Mouse (Mus musculus): ENCODE data around the gene Zswim3. TPM values are rescaled to one million over a fixed set of nuclear protein-coding genes. Genes with fewer than 3 reads are reported as not detected.

The Zswim3 gene
- total RNA-seq, 1 experiment = 7.0 TPM

GRCm38 (mm10) chr2:164823969-164824368 is 19.1 kb downstream of the Zswim3 start:
- peak overlapping the region; percentile 86 to 98 for H3K4me3 ChIP-seq (ENCODE audit: insufficient read depth in 1 of 2, low read depth in 1 of 2, low read length in 2 of 2, poor library complexity in 1 of 2, severe bottlenecking in 1 of 2)
- H3K9ac ChIP-seq (ENCODE audit: insufficient read depth, low read depth, low read length, poor library complexity, severe bottlenecking) = peak overlapping the region; percentile 25; the same call in 1 of the 2 replicates
- DNase-seq (ENCODE audit: low read depth, low spot score) = peak; percentile 89
- no peaks in the 10 kb centered on the region for H3K9me3 ChIP-seq (ENCODE audit: control insufficient read depth, insufficient read depth, low read depth, low read length)
- in situ Hi-C loops (cut with MboI; ENCODE audit: low sequenced_read_pairs in 2 of 2, unreplicated experiment in 2 of 2) = no loop called here
- peaks cover 50% of the 10 kb centered on the region for H3K36me3 ChIP-seq (ENCODE audit: control insufficient read depth, insufficient read depth, low read length, poor library complexity, severe bottlenecking)
- peak overlapping the region; percentile 99 for H3K27ac ChIP-seq (ENCODE audit: insufficient read depth, low read depth, low read length, poor library complexity, severe bottlenecking)
- TF ChIP-seq CHD2 (IDR thresholded peaks at IDR 0.05; ENCODE audit: low read depth, low read length) (peak; percentile 55; the same call in 1 of the 2 replicates), ZNF384 (IDR thresholded peaks at IDR 0.05; ENCODE audit: low read depth, low read length) (peak; percentile 90), ZC3H11A (IDR thresholded peaks at IDR 0.05; ENCODE audit: borderline replicate concordance, low read depth, low read length) (no peak), MAFK (IDR thresholded peaks at IDR 0.05; ENCODE audit: insufficient read depth, low read depth, low read length) (no peak), HCFC1 (IDR thresholded peaks at IDR 0.05; ENCODE audit: borderline replicate concordance, insufficient read depth, low read length) (no peak)
- H3K4me1 ChIP-seq (ENCODE audit: control insufficient read depth in 2 of 2, insufficient read depth in 2 of 2, low read length in 2 of 2, poor library complexity in 1 of 2) = peaks cover 6 to 41% of the 10 kb centered on the region in 2 experiments; a peak in 3 of 4 replicates

- peaks cover 6 to 38% of the 10 kb centered on the region in 2 experiments; a peak in 3 of 4 replicates for H3K4me1 ChIP-seq (ENCODE audit: control insufficient read depth in 2 of 2, insufficient read depth in 2 of 2, low read length in 2 of 2, poor library complexity in 1 of 2)
- H3K4me3 ChIP-seq (ENCODE audit: insufficient read depth in 1 of 2, low read depth in 1 of 2, low read length in 2 of 2, poor library complexity in 1 of 2, severe bottlenecking in 1 of 2) = peak overlapping the region; percentile 37 to 98
- peak overlapping the region; percentile 48 for H3K9ac ChIP-seq (ENCODE audit: insufficient read depth, low read depth, low read length, poor library complexity, severe bottlenecking)
- DNase-seq (ENCODE audit: low read depth, low spot score) = no peak
- no peaks in the 10 kb centered on the region for H3K9me3 ChIP-seq (ENCODE audit: control insufficient read depth, insufficient read depth, low read depth, low read length)
- peaks cover 43% of the 10 kb centered on the region for H3K36me3 ChIP-seq (ENCODE audit: control insufficient read depth, insufficient read depth, low read length, poor library complexity, severe bottlenecking)
- in situ Hi-C loops (cut with MboI; ENCODE audit: low sequenced_read_pairs in 2 of 2, unreplicated experiment in 2 of 2) = no loop called here
- H3K27ac ChIP-seq (ENCODE audit: insufficient read depth, low read depth, low read length, poor library complexity, severe bottlenecking) = no peak overlapping the region
- no peak for TF ChIP-seq ZNF384 (IDR thresholded peaks at IDR 0.05; ENCODE audit: low read depth, low read length)
- TF ChIP-seq ZC3H11A (IDR thresholded peaks at IDR 0.05; ENCODE audit: borderline replicate concordance, low read depth, low read length) = no peak
- TF ChIP-seq HCFC1 (IDR thresholded peaks at IDR 0.05; ENCODE audit: borderline replicate concordance, insufficient read depth, low read length) = no peak
Observed at GRCm38 (mm10) chr2:164825521-164825920, 20.6 kb downstream of the Zswim3 start.

DNA sequence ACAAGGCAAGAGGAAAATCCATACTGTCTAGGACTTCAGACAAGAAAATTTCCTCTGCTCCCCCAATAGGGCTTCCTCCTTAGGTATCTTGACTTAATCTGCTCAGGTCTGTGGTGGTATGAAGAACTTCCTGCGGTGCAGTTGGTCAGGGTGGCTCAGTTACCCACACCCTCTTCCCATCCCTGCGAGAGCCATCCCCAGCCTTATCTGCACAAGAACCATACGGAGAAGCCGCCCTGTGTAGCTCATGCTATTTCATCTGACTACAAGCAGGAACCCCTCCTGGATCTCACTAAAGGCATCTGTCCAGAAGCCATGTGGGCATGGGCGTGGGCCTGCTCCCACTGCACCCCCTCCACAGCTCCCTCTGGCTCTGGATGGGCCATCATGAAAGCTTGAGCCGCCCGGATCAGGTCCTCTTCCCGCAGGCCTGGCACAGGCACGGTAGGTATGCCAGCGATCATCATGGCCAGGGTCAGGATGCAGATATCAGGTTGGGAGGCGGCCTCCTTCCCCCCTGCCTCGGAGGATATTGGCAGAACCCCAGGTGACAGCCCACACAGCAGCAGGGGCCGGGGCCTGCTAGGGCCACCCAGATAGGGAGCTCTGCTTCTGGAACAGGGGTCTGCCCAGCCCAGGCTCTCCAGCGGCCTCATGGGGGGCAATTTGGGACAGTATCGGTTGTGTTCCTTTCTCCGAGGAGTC is 22.4 kb downstream of the Zswim3 start:
- peaks cover 39% of the 10 kb centered on the region for H3K36me3 ChIP-seq (ENCODE audit: control insufficient read depth, insufficient read depth, low read length, poor library complexity, severe bottlenecking)
- peaks cover 6 to 29% of the 10 kb centered on the region in 2 experiments; a peak in 3 of 4 replicates for H3K4me1 ChIP-seq (ENCODE audit: control insufficient read depth in 2 of 2, insufficient read depth in 2 of 2, low read length in 2 of 2, poor library complexity in 1 of 2)
- no peaks in the 10 kb centered on the region for H3K9me3 ChIP-seq (ENCODE audit: control insufficient read depth, insufficient read depth, low read depth, low read length)
- no peak for DNase-seq (ENCODE audit: low read depth, low spot score)
- no peak overlapping the region; the same call in 1 of the 2 replicates for H3K27ac ChIP-seq (ENCODE audit: insufficient read depth, low read depth, low read length, poor library complexity, severe bottlenecking)
- TF ChIP-seq ZNF384 (IDR thresholded peaks at IDR 0.05; ENCODE audit: low read depth, low read length) = no peak
- TF ChIP-seq HCFC1 (IDR thresholded peaks at IDR 0.05; ENCODE audit: borderline replicate concordance, insufficient read depth, low read length) = no peak
- TF ChIP-seq CHD2 (IDR thresholded peaks at IDR 0.05; ENCODE audit: low read depth, low read length) = no peak
- in situ Hi-C loops (cut with MboI; ENCODE audit: low sequenced_read_pairs in 2 of 2, unreplicated experiment in 2 of 2) = no loop called here
- H3K4me3 ChIP-seq (ENCODE audit: insufficient read depth in 1 of 2, low read depth in 1 of 2, low read length in 2 of 2, poor library complexity in 1 of 2, severe bottlenecking in 1 of 2) = peak overlapping the region in 1 of 2 experiments; percentile 21; a peak in 1 of 4 replicates
- H3K9ac ChIP-seq (ENCODE audit: insufficient read depth, low read depth, low read length, poor library complexity, severe bottlenecking) = peak overlapping the region; percentile 33

DNA sequence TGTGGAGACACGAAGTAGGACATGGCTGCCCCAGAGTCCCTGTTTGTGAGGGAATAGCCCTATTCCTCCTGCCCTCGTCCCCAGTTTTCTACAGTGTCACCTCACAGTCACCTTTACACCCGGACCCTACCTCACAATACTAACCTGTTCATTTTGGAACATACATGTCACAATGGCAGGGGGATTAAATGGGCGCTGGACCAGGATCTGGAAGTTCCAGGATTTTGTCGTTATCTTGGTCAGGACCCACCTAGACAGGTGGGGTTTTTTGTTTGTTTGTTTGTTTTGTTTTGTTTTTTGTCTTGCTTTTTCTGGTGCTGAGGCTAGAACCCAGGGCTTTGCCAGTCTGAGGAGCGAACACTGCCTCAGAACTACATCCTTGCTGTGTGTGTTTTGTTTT is 23.5 kb downstream of the Zswim3 start, which contains the start of gene Spata25:
Spata25 (minus strand) TSS at position 101 of the 400 bp plus-strand sequence.
- in situ Hi-C loops (cut with MboI; ENCODE audit: low sequenced_read_pairs in 2 of 2, unreplicated experiment in 2 of 2) = no loop called here
- H3K27ac ChIP-seq (ENCODE audit: insufficient read depth, low read depth, low read length, poor library complexity, severe bottlenecking) = peak within 1 kb of the TSS; percentile 54
- H3K36me3 ChIP-seq (ENCODE audit: control insufficient read depth, insufficient read depth, low read length, poor library complexity, severe bottlenecking) = peaks cover 39% of the 10 kb centered on the region
- no peak for TF ChIP-seq MAFK (IDR thresholded peaks at IDR 0.05; ENCODE audit: insufficient read depth, low read depth, low read length)
- TF ChIP-seq CHD2 (IDR thresholded peaks at IDR 0.05; ENCODE audit: low read depth, low read length) = no peak
- TF ChIP-seq ZC3H11A (IDR thresholded peaks at IDR 0.05; ENCODE audit: borderline replicate concordance, low read depth, low read length) = no peak
- no peak for TF ChIP-seq ZNF384 (IDR thresholded peaks at IDR 0.05; ENCODE audit: low read depth, low read length)
- TF ChIP-seq HCFC1 (IDR thresholded peaks at IDR 0.05; ENCODE audit: borderline replicate concordance, insufficient read depth, low read length) = no peak
- H3K4me1 ChIP-seq (ENCODE audit: control insufficient read depth in 2 of 2, insufficient read depth in 2 of 2, low read length in 2 of 2, poor library complexity in 1 of 2) = peaks cover 6 to 29% of the 10 kb centered on the region in 2 experiments; a peak in 3 of 4 replicates
- peak within 1 kb of the TSS; percentile 33 for H3K9ac ChIP-seq (ENCODE audit: insufficient read depth, low read depth, low read length, poor library complexity, severe bottlenecking)
- peak within 1 kb of the TSS in 1 of 2 experiments; percentile 21; a peak in 1 of 4 replicates for H3K4me3 ChIP-seq (ENCODE audit: insufficient read depth in 1 of 2, low read depth in 1 of 2, low read length in 2 of 2, poor library complexity in 1 of 2, severe bottlenecking in 1 of 2)
- no peaks in the 10 kb centered on the region for H3K9me3 ChIP-seq (ENCODE audit: control insufficient read depth, insufficient read depth, low read depth, low read length)
- DNase-seq (ENCODE audit: low read depth, low spot score) = no peak
